Mouse (Mus musculus) CH12F3 (cell line): Measurements from ENCODE around the gene Hist1h1d.
"Not testable (repeated sequence)": the region's sequence is repeated elsewhere in the genome, so short reads cannot be mapped to it uniquely, and the experiment has no call there.

Experiments
- in situ Hi-C: fragments of 300-500 bp; cut with MboI; formaldehyde crosslinking; loops from 2 replicates; pipeline ENCODE4 v1.14.3; 2020; ENCODE audit warnings: low sequenced_read_pairs

Hist1h1d gene

GRCm38 (mm10) chr13:23583387-23584068, 30.5 kb downstream of the Hist1h1d start:
- in situ Hi-C loops: no loop called here

- in situ Hi-C loops: no loop called here
Measured at GRCm38 (mm10) chr13:23584331-23584730, 31.3 kb downstream of the Hist1h1d start.

- in situ Hi-C loops: no loop called here
Measured at GRCm38 (mm10) chr13:23585029-23585441, 32.0 kb downstream of the Hist1h1d start.

GRCm38 (mm10) chr13:23585442-23586098, 32.5 kb downstream of the Hist1h1d start:
- in situ Hi-C loops: not testable (repeated sequence)

GRCm38 (mm10) chr13:23586099-23586939, 33.3 kb downstream of the Hist1h1d start:
- in situ Hi-C loops: no loop called here

- in situ Hi-C loops: no loop called here
Measured at GRCm38 (mm10) chr13:23586940-23587225, 33.8 kb downstream of the Hist1h1d start.

- in situ Hi-C loops: loop anchor here (10.0 kb wide), 1 partner anchor 156 kb away; no protein-coding TSS in a partner anchor
Measured at GRCm38 (mm10) chr13:23591206-23591605, 38.1 kb downstream of the Hist1h1d start.

- in situ Hi-C loops: loop anchor here (10.0 kb wide), 1 partner anchor 157 kb away; no protein-coding TSS in a partner anchor
Measured at GRCm38 (mm10) chr13:23591886-23592285, 38.8 kb downstream of the Hist1h1d start.

- in situ Hi-C loops: loop anchor here (10.0 kb wide), 1 partner anchor 158 kb away; no protein-coding TSS in a partner anchor
Measured at GRCm38 (mm10) chr13:23592614-23593013, 39.6 kb downstream of the Hist1h1d start.

- in situ Hi-C loops: loop anchor here (10.0 kb wide), 1 partner anchor 158 kb away; no protein-coding TSS in a partner anchor
Measured at GRCm38 (mm10) chr13:23593051-23593770, 40.1 kb downstream of the Hist1h1d start.

GRCm38 (mm10) chr13:23595185-23595584, 42.1 kb downstream of the Hist1h1d start:
- in situ Hi-C loops: loop anchor here (10.0 kb wide), 1 partner anchor 160 kb away; no protein-coding TSS in a partner anchor

GRCm38 (mm10) chr13:23595622-23596372, 42.7 kb downstream of the Hist1h1d start:
- in situ Hi-C loops: loop anchor here (10.0 kb wide), 1 partner anchor 161 kb away; no protein-coding TSS in a partner anchor

GRCm38 (mm10) chr13:23597957-23598356, 44.9 kb downstream of the Hist1h1d start:
- in situ Hi-C loops: loop anchor here (10.0 kb wide), 1 partner anchor 163 kb away; no protein-coding TSS in a partner anchor

GRCm38 (mm10) chr13:23603182-23603699, 50.2 kb downstream of the Hist1h1d start:
- in situ Hi-C loops: no loop called here

GRCm38 (mm10) chr13:23604452-23604851, 51.4 kb downstream of the Hist1h1d start:
- in situ Hi-C loops: no loop called here

- in situ Hi-C loops: no loop called here
Measured at GRCm38 (mm10) chr13:23605052-23605451, 52.0 kb downstream of the Hist1h1d start.

- in situ Hi-C loops: no loop called here
Measured at GRCm38 (mm10) chr13:23609209-23609608, 56.1 kb downstream of the Hist1h1d start.

GRCm38 (mm10) chr13:23609844-23610243, 56.8 kb downstream of the Hist1h1d start:
- in situ Hi-C loops: no loop called here
